Mouse (Mus musculus): Measurements from ENCODE around the gene B3glct. TPM values are rescaled to one million over a fixed set of nuclear protein-coding genes. Genes with fewer than 3 reads are reported as not detected.

B3glct gene
- total RNA-seq, 1 experiment, result 6.0 TPM

- H3K9me3 ChIP-seq (ENCODE audit: control insufficient read depth, insufficient read depth, low read depth, low read length), result no peaks in the 10 kb centered on the region
- H3K27ac ChIP-seq (ENCODE audit: insufficient read depth, low read depth, low read length, poor library complexity, severe bottlenecking), result no peak overlapping the region
- DNase-seq (ENCODE audit: low read depth, low spot score), result no peak
- H3K4me3 ChIP-seq (ENCODE audit: insufficient read depth in 1 of 2, low read depth in 1 of 2, low read length in 2 of 2, poor library complexity in 1 of 2, severe bottlenecking in 1 of 2), result no peak overlapping the region
- in situ Hi-C loops (cut with MboI; ENCODE audit: low sequenced_read_pairs in 2 of 2, unreplicated experiment in 2 of 2), result no loop called here
- H3K36me3 ChIP-seq (ENCODE audit: control insufficient read depth, insufficient read depth, low read length, poor library complexity, severe bottlenecking), result no peaks in the 10 kb centered on the region
- no peak overlapping the region for H3K9ac ChIP-seq (ENCODE audit: insufficient read depth, low read depth, low read length, poor library complexity, severe bottlenecking)
- no peaks in the 10 kb centered on the region for H3K4me1 ChIP-seq (ENCODE audit: control insufficient read depth in 2 of 2, insufficient read depth in 2 of 2, low read length in 2 of 2, poor library complexity in 1 of 2)
- no peak for TF ChIP-seq HCFC1 (IDR thresholded peaks at IDR 0.05; ENCODE audit: borderline replicate concordance, insufficient read depth, low read length)
Observed at GRCm38 (mm10) chr5:149689860-149690259, 11.8 kb downstream of the B3glct start.

DNA sequence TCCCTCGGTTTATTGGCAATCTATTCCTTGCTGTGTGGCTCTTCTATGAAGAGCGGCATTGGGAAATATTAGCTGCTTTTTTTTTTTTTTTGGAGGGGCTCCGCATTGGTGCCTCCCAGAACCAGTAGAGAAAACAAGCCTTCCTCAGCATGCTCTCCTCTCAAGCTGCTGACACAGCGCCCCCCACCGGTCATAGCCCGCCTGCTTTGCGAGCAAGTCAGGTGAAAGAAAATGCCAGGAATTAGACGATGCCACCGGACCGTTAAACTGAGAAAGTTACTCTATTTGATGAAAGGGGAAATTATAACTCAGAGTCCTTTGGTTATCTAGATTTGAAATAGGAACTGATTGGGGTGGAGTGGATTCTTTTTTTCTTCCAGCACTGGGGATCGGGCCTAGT, 14.5 kb downstream of the B3glct start:
- in situ Hi-C loops (cut with MboI; ENCODE audit: low sequenced_read_pairs in 2 of 2, unreplicated experiment in 2 of 2), result no loop called here

DNA sequence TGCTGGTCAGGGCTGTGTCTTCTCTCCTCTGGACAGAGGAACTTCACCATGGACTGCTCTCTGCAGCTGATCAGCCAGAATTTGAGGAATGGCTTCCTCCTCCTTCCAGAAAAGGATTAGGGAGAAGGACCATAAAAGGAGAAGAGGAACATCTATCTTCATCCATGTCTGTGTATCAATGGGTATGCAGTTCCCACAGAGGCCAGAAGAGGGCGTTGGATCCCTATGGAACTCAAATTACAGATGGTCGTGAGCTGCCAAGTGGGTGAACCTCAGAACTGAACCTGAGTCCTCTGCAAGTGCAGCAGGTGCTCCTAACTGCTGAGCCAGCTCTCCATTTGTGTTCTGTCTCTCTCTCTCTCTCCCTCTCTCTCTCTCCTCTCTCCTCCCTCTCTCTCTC, 15.2 kb downstream of the B3glct start:
- H3K36me3 ChIP-seq (ENCODE audit: control insufficient read depth, insufficient read depth, low read length, poor library complexity, severe bottlenecking), result no peaks in the 10 kb centered on the region
- no peak overlapping the region for H3K9ac ChIP-seq (ENCODE audit: insufficient read depth, low read depth, low read length, poor library complexity, severe bottlenecking)
- no peak for TF ChIP-seq CHD2 (IDR thresholded peaks at IDR 0.05; ENCODE audit: low read depth, low read length)
- TF ChIP-seq HCFC1 (IDR thresholded peaks at IDR 0.05; ENCODE audit: borderline replicate concordance, insufficient read depth, low read length), result no peak
- no peaks in the 10 kb centered on the region for H3K9me3 ChIP-seq (ENCODE audit: control insufficient read depth, insufficient read depth, low read depth, low read length)
- H3K27ac ChIP-seq (ENCODE audit: insufficient read depth, low read depth, low read length, poor library complexity, severe bottlenecking), result no peak overlapping the region
- H3K4me3 ChIP-seq (ENCODE audit: insufficient read depth in 1 of 2, low read depth in 1 of 2, low read length in 2 of 2, poor library complexity in 1 of 2, severe bottlenecking in 1 of 2), result no peak overlapping the region
- DNase-seq (ENCODE audit: low read depth, low spot score), result no peak
- in situ Hi-C loops (cut with MboI; ENCODE audit: low sequenced_read_pairs in 2 of 2, unreplicated experiment in 2 of 2), result no loop called here
- no peaks in the 10 kb centered on the region for H3K4me1 ChIP-seq (ENCODE audit: control insufficient read depth in 2 of 2, insufficient read depth in 2 of 2, low read length in 2 of 2, poor library complexity in 1 of 2)

More for the DNA sequence above, 14.5 kb downstream of the B3glct start:
- TF ChIP-seq ZC3H11A (IDR thresholded peaks at IDR 0.05; ENCODE audit: borderline replicate concordance, low read depth, low read length) (no peak), ZNF384 (IDR thresholded peaks at IDR 0.05; ENCODE audit: low read depth, low read length) (peak; percentile 75)
- no peak for DNase-seq (ENCODE audit: low read depth, low spot score)
- Histone ChIP-seq H3K36me3 (ENCODE audit: control insufficient read depth, insufficient read depth, low read length, poor library complexity, severe bottlenecking) (no peaks in the 10 kb centered on the region), H3K4me1 (ENCODE audit: control insufficient read depth in 2 of 2, insufficient read depth in 2 of 2, low read length in 2 of 2, poor library complexity in 1 of 2) (no peaks in the 10 kb centered on the region), H3K4me3 (ENCODE audit: insufficient read depth in 1 of 2, low read depth in 1 of 2, low read length in 2 of 2, poor library complexity in 1 of 2, severe bottlenecking in 1 of 2) (no peak overlapping the region), H3K9me3 (ENCODE audit: control insufficient read depth, insufficient read depth, low read depth, low read length) (no peaks in the 10 kb centered on the region), H3K9ac (ENCODE audit: insufficient read depth, low read depth, low read length, poor library complexity, severe bottlenecking) (no peak overlapping the region), H3K27ac (ENCODE audit: insufficient read depth, low read depth, low read length, poor library complexity, severe bottlenecking) (no peak overlapping the region)

DNA sequence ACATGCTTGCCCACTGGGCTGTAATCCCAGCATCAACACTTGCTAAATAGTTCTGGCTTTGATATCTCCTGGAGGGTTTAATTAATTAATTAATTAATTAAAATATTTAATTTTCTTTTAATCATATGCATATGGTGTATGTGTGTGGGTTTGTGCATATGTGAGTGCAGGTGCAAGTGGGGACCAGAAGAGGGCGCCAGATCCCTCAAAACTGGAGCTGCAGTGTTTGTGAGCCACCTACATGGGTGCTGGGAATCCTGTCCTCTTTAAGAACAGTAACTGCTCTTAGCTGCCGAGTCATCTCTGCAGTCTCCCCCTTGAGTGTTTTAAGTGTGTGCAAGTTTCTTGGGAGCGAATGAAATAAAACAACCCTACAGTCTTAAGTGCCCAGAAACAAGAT, 15.9 kb downstream of the B3glct start:
- Histone ChIP-seq H3K9me3 (ENCODE audit: control insufficient read depth, insufficient read depth, low read depth, low read length) (no peaks in the 10 kb centered on the region), H3K27ac (ENCODE audit: insufficient read depth, low read depth, low read length, poor library complexity, severe bottlenecking) (no peak overlapping the region), H3K4me3 (ENCODE audit: insufficient read depth in 1 of 2, low read depth in 1 of 2, low read length in 2 of 2, poor library complexity in 1 of 2, severe bottlenecking in 1 of 2) (no peak overlapping the region), H3K9ac (ENCODE audit: insufficient read depth, low read depth, low read length, poor library complexity, severe bottlenecking) (no peak overlapping the region), H3K4me1 (ENCODE audit: control insufficient read depth in 2 of 2, insufficient read depth in 2 of 2, low read length in 2 of 2, poor library complexity in 1 of 2) (no peaks in the 10 kb centered on the region), H3K36me3 (ENCODE audit: control insufficient read depth, insufficient read depth, low read length, poor library complexity, severe bottlenecking) (no peaks in the 10 kb centered on the region)
- TF ChIP-seq CHD2 (IDR thresholded peaks at IDR 0.05; ENCODE audit: low read depth, low read length) (no peak), ZNF384 (IDR thresholded peaks at IDR 0.05; ENCODE audit: low read depth, low read length) (no peak), HCFC1 (IDR thresholded peaks at IDR 0.05; ENCODE audit: borderline replicate concordance, insufficient read depth, low read length) (no peak), ZC3H11A (IDR thresholded peaks at IDR 0.05; ENCODE audit: borderline replicate concordance, low read depth, low read length) (no peak), MAFK (IDR thresholded peaks at IDR 0.05; ENCODE audit: insufficient read depth, low read depth, low read length) (no peak)
- in situ Hi-C loops (cut with MboI; ENCODE audit: low sequenced_read_pairs in 2 of 2, unreplicated experiment in 2 of 2), result no loop called here
- DNase-seq (ENCODE audit: low read depth, low spot score), result no peak

DNA sequence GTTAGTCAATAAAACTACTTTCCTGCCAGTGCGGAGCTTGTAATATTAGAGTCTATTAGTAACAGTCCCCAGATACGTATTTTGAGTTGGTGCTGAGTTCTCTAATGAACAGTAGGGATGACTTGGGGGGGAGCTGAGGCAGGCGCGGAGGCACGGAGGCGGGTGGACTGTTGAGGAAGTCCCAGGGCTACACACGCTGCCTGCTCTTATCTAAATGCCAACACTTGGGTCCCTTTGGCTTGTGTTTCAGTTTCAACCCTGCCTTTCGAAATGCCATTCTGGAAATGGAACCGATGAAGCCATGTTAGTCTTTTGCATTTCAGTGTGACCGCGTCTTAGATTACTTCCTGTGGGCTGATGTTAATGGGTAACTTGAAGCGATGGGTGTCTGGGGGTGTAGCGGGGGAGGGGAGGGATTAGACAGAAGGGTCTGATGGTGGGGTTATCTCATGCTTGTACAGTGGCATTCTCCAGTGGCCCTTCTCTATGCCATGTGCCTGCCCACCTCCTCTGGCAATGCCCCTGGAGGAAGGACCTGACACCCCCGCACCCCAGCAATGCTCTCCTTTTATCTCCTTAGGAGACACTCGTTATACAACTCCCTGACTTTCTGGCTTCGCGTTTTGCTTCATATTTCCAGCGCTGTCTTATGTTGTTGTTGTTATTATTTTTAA, 17.2 kb downstream of the B3glct start:
- no peaks in the 10 kb centered on the region for H3K36me3 ChIP-seq (ENCODE audit: control insufficient read depth, insufficient read depth, low read length, poor library complexity, severe bottlenecking)
- in situ Hi-C loops (cut with MboI; ENCODE audit: low sequenced_read_pairs in 2 of 2, unreplicated experiment in 2 of 2), result no loop called here
- no peak overlapping the region for H3K4me3 ChIP-seq (ENCODE audit: insufficient read depth in 1 of 2, low read depth in 1 of 2, low read length in 2 of 2, poor library complexity in 1 of 2, severe bottlenecking in 1 of 2)
- H3K9me3 ChIP-seq (ENCODE audit: control insufficient read depth, insufficient read depth, low read depth, low read length), result no peaks in the 10 kb centered on the region
- H3K4me1 ChIP-seq (ENCODE audit: control insufficient read depth in 2 of 2, insufficient read depth in 2 of 2, low read length in 2 of 2, poor library complexity in 1 of 2), result no peaks in the 10 kb centered on the region
- TF ChIP-seq MAFK (IDR thresholded peaks at IDR 0.05; ENCODE audit: insufficient read depth, low read depth, low read length) (no peak), CHD2 (IDR thresholded peaks at IDR 0.05; ENCODE audit: low read depth, low read length) (no peak), ZNF384 (IDR thresholded peaks at IDR 0.05; ENCODE audit: low read depth, low read length) (no peak), ZC3H11A (IDR thresholded peaks at IDR 0.05; ENCODE audit: borderline replicate concordance, low read depth, low read length) (no peak)
- DNase-seq (ENCODE audit: low read depth, low spot score), result no peak
- no peak overlapping the region for H3K9ac ChIP-seq (ENCODE audit: insufficient read depth, low read depth, low read length, poor library complexity, severe bottlenecking)
- H3K27ac ChIP-seq (ENCODE audit: insufficient read depth, low read depth, low read length, poor library complexity, severe bottlenecking), result no peak overlapping the region
